Comparison of ENCODE assay signal across 7 mouse cellular contexts in the genomic region with DNA sequence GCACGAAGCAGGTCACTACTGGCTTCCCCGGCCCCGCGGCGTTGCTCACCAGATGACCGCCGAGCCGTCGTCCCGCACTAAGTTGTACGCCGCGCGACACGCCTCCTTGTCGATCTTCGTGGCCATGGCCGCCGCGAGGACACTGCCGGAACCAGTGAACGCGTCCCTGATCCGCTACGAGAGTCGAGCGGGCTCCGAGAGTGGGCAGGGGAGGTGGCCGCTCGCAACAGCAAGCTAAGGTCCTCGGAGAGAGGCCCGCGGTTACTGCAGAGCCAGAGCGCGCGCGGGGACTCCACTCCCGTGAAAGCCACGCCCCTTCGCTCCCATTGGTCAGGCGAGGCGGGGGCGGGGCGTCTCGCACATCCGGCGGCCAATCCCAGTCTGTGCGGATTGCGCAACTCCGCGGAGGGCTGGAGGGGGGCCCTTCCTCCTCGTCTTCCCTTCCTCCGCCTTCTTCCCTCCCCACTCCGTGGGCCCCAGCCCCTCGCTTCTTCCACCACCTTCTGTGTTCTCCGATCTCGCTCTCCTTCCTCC. TPM values are rescaled to one million over a fixed set of nuclear protein-coding genes. Genes with fewer than 3 reads are reported as not detected.
DNase-seq lines count a peak whose midpoint lies in the region; ATAC-seq and TF ChIP-seq lines count a peak whose summit lies in the region.

TSS of gene Cotl1 (minus strand) at position 270 of the 534 bp plus-strand sequence.

- peak within 1 kb of the TSS; percentile 84 for H3K4me2 ChIP-seq in intestine, postnatal 0 days (replicated peaks; ENCODE audit: low read depth)
- H3K4me2 ChIP-seq in midbrain, embryonic 12.5 days (replicated peaks): peak within 1 kb of the TSS; percentile 85

- H3K4me1 ChIP-seq in intestine, postnatal 0 days (replicated peaks; ENCODE audit: control insufficient read depth, insufficient read depth, low read length): peaks cover 11% of the 10 kb centered on the region
- H3K4me1 ChIP-seq in midbrain, embryonic 12.5 days: peaks cover 52% of the 10 kb centered on the region
- H3K4me1 ChIP-seq in small intestine, adult 2 months (ENCODE audit: control insufficient read depth, insufficient read depth, insufficient read length, low read length): peaks cover 23% of the 10 kb centered on the region

- 0 out of 2 replicates have a peak, but pooled peaks cover 3% of the 10 kb centered on the region for H3K36me3 ChIP-seq in intestine, postnatal 0 days (ENCODE audit: control insufficient read depth, insufficient read depth)
- no peaks in the 10 kb centered on the region for H3K36me3 ChIP-seq in midbrain, embryonic 12.5 days
- H3K36me3 ChIP-seq in small intestine, adult 2 months (ENCODE audit: control insufficient read depth, insufficient read depth, low read length): no peaks in the 10 kb centered on the region; the same call in 1 of the 2 replicates

- under 1% methylated on average over 54 of the region's 57 CpGs for WGBS in intestine, postnatal 0 days
- under 1% methylated on average over 54 of the region's 57 CpGs for WGBS in midbrain, embryonic 12.5 days
- WGBS in small intestine, adult 2 months: under 1% methylated on average over 57 of the region's 57 CpGs

- peak; percentile 99 for TF ChIP-seq POLR2A in small intestine, adult 2 months (IDR thresholded peaks at IDR 0.05; ENCODE audit: low read depth, low read length)

- no peaks in the 10 kb centered on the region for H3K9me3 ChIP-seq in intestine, postnatal 0 days (ENCODE audit: control insufficient read depth)
- H3K9me3 ChIP-seq in midbrain, embryonic 12.5 days: no peaks in the 10 kb centered on the region

- peak; percentile 85 for ATAC-seq in intestine, postnatal 0 days
- ATAC-seq in midbrain, embryonic 12.5 days (ENCODE audit: low FRiP score, low read depth): peak; percentile 94

- H3K4me3 ChIP-seq in intestine, postnatal 0 days (ENCODE audit: low read depth, low read length): peak within 1 kb of the TSS; percentile 80
- peak within 1 kb of the TSS; percentile 70 for H3K4me3 ChIP-seq in midbrain, embryonic 12.5 days
- H3K4me3 ChIP-seq in small intestine, adult 2 months (ENCODE audit: low read depth, low read length): peak within 1 kb of the TSS; percentile 92

- peak within 1 kb of the TSS; percentile 77 for H3K9ac ChIP-seq in intestine, postnatal 0 days (ENCODE audit: low read depth, low read length)
- peak within 1 kb of the TSS; percentile 74 for H3K9ac ChIP-seq in midbrain, embryonic 12.5 days (replicated peaks)

- TF ChIP-seq CTCF in intestine, postnatal 0 days (IDR thresholded peaks at IDR 0.05; ENCODE audit: low read depth): no peak
- no peak for TF ChIP-seq CTCF in small intestine, adult 2 months (IDR thresholded peaks at IDR 0.05; ENCODE audit: extremely low read depth, insufficient read length, insufficient replicate concordance, low read depth, low read length)

- H3K27me3 ChIP-seq in intestine, postnatal 0 days (replicated peaks; ENCODE audit: control insufficient read depth, insufficient read depth, low read length): no peaks in the 10 kb centered on the region
- H3K27me3 ChIP-seq in midbrain, embryonic 12.5 days: peaks cover 10% of the 10 kb centered on the region; the same call in 1 of the 2 replicates
- no peaks in the 10 kb centered on the region for H3K27me3 ChIP-seq in small intestine, adult 2 months (ENCODE audit: control insufficient read depth, insufficient read depth, low read length)

- peak; percentile 94 for DNase-seq in adrenal gland, adult 8-10 months
- DNase-seq in embryo, embryonic 9.5 days (ENCODE audit: extremely low spot score): peak; percentile 93
- DNase-seq in gonadal fat pad, adult 2 months (ENCODE audit: low read depth): no peak
- DNase-seq in left cerebral cortex, postnatal 4 days: peak; percentile 98

- intact Hi-C loops in left cerebral cortex, postnatal 4 days (cut with DNase I): loop anchor here (5.0 kb wide), 2 partner anchors 43 to 58 kb away; no protein-coding TSS in a partner anchor

- H3K27ac ChIP-seq in intestine, postnatal 0 days (ENCODE audit: low read depth, low read length): peak within 1 kb of the TSS; percentile 90
- peak within 1 kb of the TSS; percentile 82 for H3K27ac ChIP-seq in midbrain, embryonic 12.5 days (replicated peaks)
- H3K27ac ChIP-seq in small intestine, adult 2 months (ENCODE audit: insufficient read depth, low read depth, low read length): peak within 1 kb of the TSS; percentile 71

RNA-seq across cellular contexts. Expression of gene Cotl1, which starts in this region (rescaled TPM):
- total RNA-seq in adrenal gland, adult 8-10 months (2022): 10 to 100 TPM; 38.1 to 64.0 (median 54.4) TPM
- polyA plus RNA-seq in gonadal fat pad, adult 2 months (2012; rRNA removed): 81.5 and 109 TPM in 2 replicates
- 166 and 169 TPM in 2 replicates for polyA plus RNA-seq in intestine, postnatal 0 days (2015; fragmentation: Nextera tagmentation; extraction: Ambion mirVana)
- total RNA-seq in left cerebral cortex, postnatal 4 days (2021): 100 to 1,000 TPM; 208 to 215 TPM
- polyA plus RNA-seq in midbrain, embryonic 12.5 days (2016; fragmentation: Nextera tagmentation; extraction: Ambion mirVana): 93.4 and 131 TPM in 2 replicates
- 206 and 264 TPM in 2 replicates for polyA plus RNA-seq in small intestine, adult 2 months (2012; rRNA removed)
